Mouse (Mus musculus): ENCODE results near the gene Gpd2. TPM values are rescaled to one million over a fixed set of nuclear protein-coding genes. Genes with fewer than 3 reads are reported as not detected.

The Gpd2 gene
- polyA plus RNA-seq, 1 experiment from 2014 or later = 23.0 TPM

DNA sequence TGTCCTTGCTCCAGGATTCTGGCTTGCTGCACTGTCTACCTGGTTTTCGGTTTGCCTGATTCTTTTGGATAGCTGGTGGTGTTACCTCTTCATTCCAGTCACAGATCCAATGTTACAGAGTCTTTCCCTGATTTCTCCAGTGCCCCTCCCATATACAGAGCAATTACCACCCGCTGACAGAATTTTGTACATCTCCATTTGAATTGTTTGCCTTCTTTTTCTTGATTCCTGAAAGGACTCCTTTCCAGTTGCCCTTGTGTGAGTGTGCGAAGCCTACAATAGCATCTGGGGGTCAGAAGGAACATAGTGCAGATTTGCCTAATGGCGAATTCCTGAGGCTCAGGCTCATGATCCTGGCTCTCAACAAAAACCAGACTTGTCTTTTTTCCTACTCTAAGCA lies 157.6 kb downstream of the Gpd2 start:
- H3K9me3 ChIP-seq (ENCODE audit: control insufficient read depth, low read length) = no peaks in the 10 kb centered on the region
- no peaks in the 10 kb centered on the region for H3K4me1 ChIP-seq (replicated peaks; ENCODE audit: control insufficient read depth, insufficient read depth, low read length)
- 92% methylated on average over 4 of the region's 4 CpGs for WGBS
- no peak overlapping the region for H3K9ac ChIP-seq
- no peak overlapping the region for H3K4me2 ChIP-seq (replicated peaks)
- DNase-seq (ENCODE audit: low spot score) (no peak), ATAC-seq (ENCODE audit: low FRiP score) (no peak)
- H3K36me3 ChIP-seq (replicated peaks; ENCODE audit: control insufficient read depth, insufficient read depth) = no peaks in the 10 kb centered on the region
- H3K27ac ChIP-seq = no peak overlapping the region
- no peaks in the 10 kb centered on the region for H3K27me3 ChIP-seq (ENCODE audit: control insufficient read depth, insufficient read depth, low read length)
- no peak overlapping the region for H3K4me3 ChIP-seq (replicated peaks; ENCODE audit: low read length)

- H3K4me1 ChIP-seq (replicated peaks; ENCODE audit: control insufficient read depth, insufficient read depth, low read length) = no peaks in the 10 kb centered on the region
- H3K9ac ChIP-seq = no peak overlapping the region
- no peak for DNase-seq (ENCODE audit: low spot score)
- no peaks in the 10 kb centered on the region for H3K27me3 ChIP-seq (ENCODE audit: control insufficient read depth, insufficient read depth, low read length)
- H3K4me2 ChIP-seq (replicated peaks) = no peak overlapping the region
- no peak overlapping the region for H3K27ac ChIP-seq
- WGBS = 91% methylated on average over 13 of the region's 13 CpGs
- no peaks in the 10 kb centered on the region for H3K9me3 ChIP-seq (ENCODE audit: control insufficient read depth, low read length)
- no peak for ATAC-seq (ENCODE audit: low FRiP score)
- H3K36me3 ChIP-seq (replicated peaks; ENCODE audit: control insufficient read depth, insufficient read depth) = no peaks in the 10 kb centered on the region
- H3K4me3 ChIP-seq (replicated peaks; ENCODE audit: low read length) = no peak overlapping the region
Measured at GRCm38 (mm10) chr2:57396061-57396460, 158.6 kb downstream of the Gpd2 start.

GRCm38 (mm10) chr2:57397727-57398126 lies 160.3 kb downstream of the Gpd2 start:
- H3K9ac ChIP-seq = no peak overlapping the region
- ATAC-seq (ENCODE audit: low FRiP score) = no peak
- H3K36me3 ChIP-seq (replicated peaks; ENCODE audit: control insufficient read depth, insufficient read depth) = no peaks in the 10 kb centered on the region
- 92% methylated on average over 3 of the region's 3 CpGs for WGBS
- H3K27ac ChIP-seq = no peak overlapping the region
- H3K4me1 ChIP-seq (replicated peaks; ENCODE audit: control insufficient read depth, insufficient read depth, low read length) = no peaks in the 10 kb centered on the region
- no peak overlapping the region for H3K4me2 ChIP-seq (replicated peaks)
- no peaks in the 10 kb centered on the region for H3K9me3 ChIP-seq (ENCODE audit: control insufficient read depth, low read length)
- H3K27me3 ChIP-seq (ENCODE audit: control insufficient read depth, insufficient read depth, low read length) = no peaks in the 10 kb centered on the region
- no peak for DNase-seq (ENCODE audit: low spot score)
- H3K4me3 ChIP-seq (replicated peaks; ENCODE audit: low read length) = no peak overlapping the region

- ATAC-seq (ENCODE audit: low FRiP score) (no peak), DNase-seq (ENCODE audit: low spot score) (no peak)
- no peaks in the 10 kb centered on the region for H3K4me1 ChIP-seq (replicated peaks; ENCODE audit: control insufficient read depth, insufficient read depth, low read length)
- H3K9me3 ChIP-seq (ENCODE audit: control insufficient read depth, low read length) = no peaks in the 10 kb centered on the region
- 82% methylated on average over 4 of the region's 4 CpGs for WGBS
- no peak overlapping the region for H3K27ac ChIP-seq
- no peaks in the 10 kb centered on the region for H3K36me3 ChIP-seq (replicated peaks; ENCODE audit: control insufficient read depth, insufficient read depth)
- no peaks in the 10 kb centered on the region for H3K27me3 ChIP-seq (ENCODE audit: control insufficient read depth, insufficient read depth, low read length)
- no peak overlapping the region for H3K9ac ChIP-seq
- H3K4me3 ChIP-seq (replicated peaks; ENCODE audit: low read length) = no peak overlapping the region
- no peak overlapping the region for H3K4me2 ChIP-seq (replicated peaks)
Measured at GRCm38 (mm10) chr2:57407414-57408019, 170.1 kb downstream of the Gpd2 start.

GRCm38 (mm10) chr2:57408413-57408812 lies 171.0 kb downstream of the Gpd2 start:
- Histone ChIP-seq H3K4me1 (replicated peaks; ENCODE audit: control insufficient read depth, insufficient read depth, low read length) (no peaks in the 10 kb centered on the region), H3K4me3 (replicated peaks; ENCODE audit: low read length) (no peak overlapping the region), H3K27me3 (ENCODE audit: control insufficient read depth, insufficient read depth, low read length) (no peaks in the 10 kb centered on the region), H3K27ac (no peak overlapping the region), H3K9ac (no peak overlapping the region), H3K4me2 (replicated peaks) (no peak overlapping the region), H3K9me3 (ENCODE audit: control insufficient read depth, low read length) (no peaks in the 10 kb centered on the region), H3K36me3 (replicated peaks; ENCODE audit: control insufficient read depth, insufficient read depth) (no peaks in the 10 kb centered on the region)
- WGBS = 90% methylated on average over 4 of the region's 4 CpGs
- ATAC-seq (ENCODE audit: low FRiP score) (no peak), DNase-seq (ENCODE audit: low spot score) (no peak)

- H3K4me2 ChIP-seq (replicated peaks) = no peak overlapping the region
- no peaks in the 10 kb centered on the region for H3K27me3 ChIP-seq (ENCODE audit: control insufficient read depth, insufficient read depth, low read length)
- WGBS = 91% methylated on average over 2 of the region's 2 CpGs
- ATAC-seq (ENCODE audit: low FRiP score) (no peak), DNase-seq (ENCODE audit: low spot score) (no peak)
- H3K27ac ChIP-seq = no peak overlapping the region
- no peaks in the 10 kb centered on the region for H3K36me3 ChIP-seq (replicated peaks; ENCODE audit: control insufficient read depth, insufficient read depth)
- H3K9me3 ChIP-seq (ENCODE audit: control insufficient read depth, low read length) = no peaks in the 10 kb centered on the region
- H3K4me1 ChIP-seq (replicated peaks; ENCODE audit: control insufficient read depth, insufficient read depth, low read length) = no peaks in the 10 kb centered on the region
- H3K4me3 ChIP-seq (replicated peaks; ENCODE audit: low read length) = no peak overlapping the region
- H3K9ac ChIP-seq = no peak overlapping the region
Measured at GRCm38 (mm10) chr2:57411551-57411950, 174.1 kb downstream of the Gpd2 start.

- Histone ChIP-seq H3K4me2 (replicated peaks) (no peak overlapping the region), H3K27ac (no peak overlapping the region), H3K9ac (no peak overlapping the region), H3K9me3 (ENCODE audit: control insufficient read depth, low read length) (no peaks in the 10 kb centered on the region), H3K36me3 (replicated peaks; ENCODE audit: control insufficient read depth, insufficient read depth) (no peaks in the 10 kb centered on the region), H3K4me3 (replicated peaks; ENCODE audit: low read length) (no peak overlapping the region), H3K4me1 (replicated peaks; ENCODE audit: control insufficient read depth, insufficient read depth, low read length) (no peaks in the 10 kb centered on the region), H3K27me3 (ENCODE audit: control insufficient read depth, insufficient read depth, low read length) (no peaks in the 10 kb centered on the region)
- 90% methylated on average over 9 of the region's 9 CpGs for WGBS
- ATAC-seq (ENCODE audit: low FRiP score) (no peak), DNase-seq (ENCODE audit: low spot score) (no peak)
Measured at GRCm38 (mm10) chr2:57414550-57415160, 177.2 kb downstream of the Gpd2 start.

- H3K9me3 ChIP-seq (ENCODE audit: control insufficient read depth, low read length) = no peaks in the 10 kb centered on the region
- 18% methylated on average over 1 of the region's 1 CpGs for WGBS
- ATAC-seq (ENCODE audit: low FRiP score) = no peak
- no peaks in the 10 kb centered on the region for H3K27me3 ChIP-seq (ENCODE audit: control insufficient read depth, insufficient read depth, low read length)
- no peak overlapping the region for H3K9ac ChIP-seq
- H3K27ac ChIP-seq = no peak overlapping the region
- no peak overlapping the region for H3K4me3 ChIP-seq (replicated peaks; ENCODE audit: low read length)
- H3K36me3 ChIP-seq (replicated peaks; ENCODE audit: control insufficient read depth, insufficient read depth) = no peaks in the 10 kb centered on the region
- DNase-seq (ENCODE audit: low spot score) = no peak
- no peaks in the 10 kb centered on the region for H3K4me1 ChIP-seq (replicated peaks; ENCODE audit: control insufficient read depth, insufficient read depth, low read length)
- H3K4me2 ChIP-seq (replicated peaks) = no peak overlapping the region
Measured at GRCm38 (mm10) chr2:57416711-57417110, 179.3 kb downstream of the Gpd2 start.

Measured in hindbrain, embryonic 14.5 days (tissue).